Mouse (Mus musculus): ENCODE results near the gene Ripor1.

DNA sequence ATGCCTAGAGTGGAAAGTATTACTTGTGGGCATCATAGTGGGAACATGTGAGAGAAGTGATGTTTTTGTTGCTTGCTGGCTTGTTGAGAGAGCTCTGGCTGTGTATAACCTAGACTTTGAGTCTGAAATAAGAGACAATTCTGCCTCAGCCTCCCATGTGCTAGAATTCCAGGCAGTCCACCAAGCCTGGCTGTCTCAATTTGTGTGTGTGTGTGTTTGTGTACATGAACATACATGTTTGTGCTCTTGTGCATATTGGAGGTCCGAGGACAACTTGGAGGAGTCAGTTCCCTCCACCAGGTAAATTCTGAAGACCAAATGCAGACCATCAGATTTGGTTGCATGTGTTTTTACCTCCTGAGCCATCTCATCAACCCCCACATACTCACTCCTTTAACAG is 40.1 kb downstream of the Ripor1 start:
- TF ChIP-seq TAL1 (IDR thresholded peaks at IDR 0.05; ENCODE audit: low read length), result no peak
- TF ChIP-seq GATA1 (IDR thresholded peaks at IDR 0.05; ENCODE audit: low read length), result no peak
